Mouse (Mus musculus): ENCODE data around the gene Rnf39. TPM values are rescaled to one million over a fixed set of nuclear protein-coding genes. Genes with fewer than 3 reads are reported as not detected.

Gene Rnf39
- total and polyA plus RNA-seq, 2 experiments from 2014 or later, result 0.16 to 8.0 TPM

DNA sequence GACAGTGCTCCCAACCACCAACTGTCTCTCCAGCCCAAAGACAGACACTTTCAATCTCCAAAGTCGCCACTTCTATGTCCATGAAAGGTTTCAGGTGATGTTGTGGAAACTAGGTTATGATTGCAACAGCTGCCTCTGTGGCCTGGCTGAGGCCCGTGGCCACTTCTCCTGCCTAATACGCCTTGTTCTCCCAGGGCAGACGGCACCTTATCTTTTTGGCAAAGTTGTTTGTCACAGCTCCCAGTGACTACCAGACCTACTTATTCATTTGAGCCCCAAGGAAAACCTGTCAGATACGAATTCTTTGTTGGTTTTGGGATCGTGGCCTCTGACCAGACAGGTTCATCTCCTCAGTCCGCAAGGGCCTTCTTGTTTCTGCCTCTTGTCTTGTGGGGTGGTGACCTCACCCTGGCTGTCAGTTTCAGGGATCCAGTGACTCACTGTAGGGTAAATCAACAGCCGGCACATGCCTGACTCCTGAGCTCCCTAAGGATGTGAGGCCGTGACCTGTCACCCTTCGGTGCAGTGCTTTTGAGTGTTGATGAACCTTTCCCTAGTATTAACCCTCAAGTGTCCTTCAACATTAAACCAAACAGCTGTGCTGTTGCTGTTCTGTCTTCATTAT is 15.1 kb upstream of the Rnf39 start:
- Histone ChIP-seq H3K4me3 (ENCODE audit: low read depth, low read length) (no peak overlapping the region), H3K36me3 (replicated peaks; ENCODE audit: control insufficient read depth, insufficient read depth, low read length) (no peaks in the 10 kb centered on the region), H3K4me1 (ENCODE audit: control insufficient read depth, insufficient read depth) (0 out of 2 replicates have a peak, but pooled peaks cover 13% of the 10 kb centered on the region), H3K9me3 (replicated peaks; ENCODE audit: control insufficient read depth, low read length) (no peaks in the 10 kb centered on the region), H3K9ac (replicated peaks; ENCODE audit: low read depth, low read length) (no peak overlapping the region), H3K27me3 (ENCODE audit: control insufficient read depth, insufficient read depth, low read length) (no peaks in the 10 kb centered on the region), H3K4me2 (ENCODE audit: low read depth, low read length) (no peak overlapping the region), H3K27ac (ENCODE audit: low read depth) (no peak overlapping the region)
- TF ChIP-seq CTCF (IDR thresholded peaks at IDR 0.05; ENCODE audit: low read depth), result no peak
- TF ChIP-seq EP300 (IDR thresholded peaks at IDR 0.05; ENCODE audit: low read depth), result no peak
- DNase-seq (ENCODE audit: low spot score), result no peak
- WGBS, result 24% methylated on average over 10 of the region's 10 CpGs
- ATAC-seq (ENCODE audit: insufficient read depth, low read depth), result no peak

DNA sequence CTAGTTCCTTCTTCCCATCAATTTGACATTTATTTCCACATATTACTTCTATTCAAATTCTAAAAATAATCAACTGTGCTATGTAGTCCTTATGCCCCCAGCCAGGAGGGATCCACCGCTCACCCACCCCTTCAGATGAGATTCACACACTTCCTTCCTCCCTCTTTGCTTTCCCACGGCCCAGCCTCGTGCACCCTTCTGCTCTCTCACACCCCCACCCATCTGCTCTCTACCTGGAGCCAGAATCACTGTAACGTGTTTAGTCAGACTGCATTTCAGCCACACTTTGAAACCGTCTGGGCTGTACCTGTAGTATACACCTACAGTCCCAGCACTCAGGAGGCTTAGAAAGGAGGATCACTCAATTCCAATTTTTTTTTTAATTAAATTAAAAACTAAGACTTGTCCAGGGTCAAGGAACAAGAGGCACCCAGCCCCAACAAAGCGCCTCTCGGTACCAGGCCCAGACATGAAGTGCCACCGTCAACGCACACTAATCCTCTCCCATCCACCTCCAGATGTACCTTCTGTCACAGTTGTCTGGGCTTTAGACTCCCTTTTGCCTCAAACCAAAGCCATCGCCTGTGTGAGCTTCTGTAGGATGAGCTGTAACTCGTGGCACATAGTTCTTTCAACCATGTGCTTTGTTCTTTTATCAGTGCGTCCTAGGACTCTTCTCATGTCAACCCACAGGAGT is 13.3 kb upstream of the Rnf39 start:
- H3K9me3 ChIP-seq (replicated peaks; ENCODE audit: control insufficient read depth, low read length), result no peaks in the 10 kb centered on the region
- 61% methylated on average over 12 of the region's 12 CpGs for WGBS
- no peak for TF ChIP-seq CTCF (IDR thresholded peaks at IDR 0.05; ENCODE audit: low read depth)
- H3K4me1 ChIP-seq (ENCODE audit: control insufficient read depth, insufficient read depth), result 0 out of 2 replicates have a peak, but pooled peaks cover 13% of the 10 kb centered on the region
- H3K27me3 ChIP-seq (ENCODE audit: control insufficient read depth, insufficient read depth, low read length), result no peaks in the 10 kb centered on the region
- H3K4me3 ChIP-seq (ENCODE audit: low read depth, low read length), result no peak overlapping the region
- no peak overlapping the region for H3K4me2 ChIP-seq (ENCODE audit: low read depth, low read length)
- H3K36me3 ChIP-seq (replicated peaks; ENCODE audit: control insufficient read depth, insufficient read depth, low read length), result no peaks in the 10 kb centered on the region
- no peak overlapping the region for H3K9ac ChIP-seq (replicated peaks; ENCODE audit: low read depth, low read length)
- ATAC-seq (ENCODE audit: insufficient read depth, low read depth), result no peak
- DNase-seq (ENCODE audit: low spot score), result no peak
- H3K27ac ChIP-seq (ENCODE audit: low read depth), result peak overlapping the region; percentile 34

DNA sequence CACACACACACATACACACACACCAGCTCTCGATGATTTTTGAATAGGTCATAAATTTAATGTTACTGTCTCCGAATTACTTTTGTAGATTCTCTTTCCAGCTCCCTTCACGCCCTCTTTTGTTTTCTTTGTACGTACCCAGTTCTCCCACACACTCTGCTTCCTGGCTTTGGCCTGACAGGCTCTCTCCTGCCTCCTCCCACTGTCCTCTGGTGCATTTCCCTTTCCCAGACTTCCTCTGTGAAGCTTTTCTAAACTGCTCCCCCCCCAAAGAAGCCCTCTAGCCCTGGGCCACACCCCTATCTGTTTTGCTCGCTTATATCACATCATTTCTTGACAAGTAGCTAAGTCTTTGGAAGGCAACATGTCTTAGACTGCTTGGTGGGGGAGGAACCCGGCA is 12.5 kb upstream of the Rnf39 start:
- Histone ChIP-seq H3K9me3 (replicated peaks; ENCODE audit: control insufficient read depth, low read length) (no peaks in the 10 kb centered on the region), H3K4me1 (ENCODE audit: control insufficient read depth, insufficient read depth) (0 out of 2 replicates have a peak, but pooled peaks cover 13% of the 10 kb centered on the region), H3K27me3 (ENCODE audit: control insufficient read depth, insufficient read depth, low read length) (no peaks in the 10 kb centered on the region), H3K9ac (replicated peaks; ENCODE audit: low read depth, low read length) (no peak overlapping the region), H3K4me3 (ENCODE audit: low read depth, low read length) (no peak overlapping the region), H3K36me3 (replicated peaks; ENCODE audit: control insufficient read depth, insufficient read depth, low read length) (no peaks in the 10 kb centered on the region), H3K4me2 (ENCODE audit: low read depth, low read length) (no peak overlapping the region), H3K27ac (ENCODE audit: low read depth) (peak overlapping the region; percentile 34)
- TF ChIP-seq EP300 (IDR thresholded peaks at IDR 0.05; ENCODE audit: low read depth), result no peak
- TF ChIP-seq CTCF (IDR thresholded peaks at IDR 0.05; ENCODE audit: low read depth), result no peak
- WGBS, result 56% methylated on average over 6 of the region's 6 CpGs
- ATAC-seq (ENCODE audit: insufficient read depth, low read depth), result peak; percentile 55
- peak; percentile 38 for DNase-seq (ENCODE audit: low spot score)

DNA sequence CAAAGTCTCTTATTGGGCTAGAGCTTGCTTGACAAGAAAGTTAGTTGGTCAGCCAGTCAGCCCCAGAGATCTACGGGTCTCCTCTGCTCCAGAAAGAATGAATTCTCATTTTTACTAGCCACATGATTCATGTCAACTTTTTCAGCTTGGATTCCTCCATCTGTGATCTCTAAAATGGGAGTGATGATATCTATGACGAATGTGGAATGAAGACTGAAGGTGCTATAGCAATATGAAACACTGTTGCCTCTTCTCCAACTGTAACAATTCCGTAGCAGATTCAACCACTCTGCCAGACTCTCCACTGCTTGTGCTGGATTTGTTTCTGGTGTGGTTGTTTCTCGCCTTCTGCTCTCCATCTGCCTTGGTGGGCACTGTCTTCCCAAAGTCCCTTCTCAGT is 11.6 kb upstream of the Rnf39 start:
- no peak for TF ChIP-seq CTCF (IDR thresholded peaks at IDR 0.05; ENCODE audit: low read depth)
- no peak for TF ChIP-seq EP300 (IDR thresholded peaks at IDR 0.05; ENCODE audit: low read depth)
- H3K27me3 ChIP-seq (ENCODE audit: control insufficient read depth, insufficient read depth, low read length), result 0 out of 2 replicates have a peak, but pooled peaks cover 4% of the 10 kb centered on the region
- no peak for ATAC-seq (ENCODE audit: insufficient read depth, low read depth)
- 0 out of 2 replicates have a peak, but pooled peaks cover 13% of the 10 kb centered on the region for H3K4me1 ChIP-seq (ENCODE audit: control insufficient read depth, insufficient read depth)
- no peak overlapping the region for H3K4me3 ChIP-seq (ENCODE audit: low read depth, low read length)
- H3K27ac ChIP-seq (ENCODE audit: low read depth), result no peak overlapping the region
- H3K9me3 ChIP-seq (replicated peaks; ENCODE audit: control insufficient read depth, low read length), result no peaks in the 10 kb centered on the region
- DNase-seq (ENCODE audit: low spot score), result no peak
- no peaks in the 10 kb centered on the region for H3K36me3 ChIP-seq (replicated peaks; ENCODE audit: control insufficient read depth, insufficient read depth, low read length)
- H3K9ac ChIP-seq (replicated peaks; ENCODE audit: low read depth, low read length), result no peak overlapping the region
- H3K4me2 ChIP-seq (ENCODE audit: low read depth, low read length), result no peak overlapping the region
- WGBS, result 77% methylated on average over 4 of the region's 4 CpGs

DNA sequence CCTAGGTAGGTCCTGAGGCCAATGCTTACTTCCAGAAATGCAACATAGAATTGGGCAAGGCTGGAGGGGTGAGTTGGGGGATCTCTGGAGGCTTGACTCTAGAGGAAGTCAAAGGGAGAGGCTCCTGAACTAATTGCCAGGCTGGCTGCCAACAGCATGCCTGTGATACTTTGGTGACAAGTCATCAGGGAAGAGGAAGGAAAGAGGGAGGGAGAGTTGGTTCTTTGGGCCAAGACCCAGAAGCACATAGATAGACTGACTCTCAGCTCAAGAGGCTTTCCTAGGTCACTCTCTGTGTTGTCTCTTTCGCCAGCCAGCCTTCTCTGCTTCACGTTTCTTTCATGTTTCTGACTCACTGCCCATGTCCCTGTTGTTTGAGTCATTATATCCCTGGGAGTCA is 10.9 kb upstream of the Rnf39 start:
- Histone ChIP-seq H3K27ac (ENCODE audit: low read depth) (no peak overlapping the region), H3K4me1 (ENCODE audit: control insufficient read depth, insufficient read depth) (0 out of 2 replicates have a peak, but pooled peaks cover 13% of the 10 kb centered on the region), H3K9me3 (replicated peaks; ENCODE audit: control insufficient read depth, low read length) (no peaks in the 10 kb centered on the region), H3K4me3 (ENCODE audit: low read depth, low read length) (no peak overlapping the region), H3K36me3 (replicated peaks; ENCODE audit: control insufficient read depth, insufficient read depth, low read length) (no peaks in the 10 kb centered on the region), H3K27me3 (ENCODE audit: control insufficient read depth, insufficient read depth, low read length) (0 out of 2 replicates have a peak, but pooled peaks cover 7% of the 10 kb centered on the region), H3K4me2 (ENCODE audit: low read depth, low read length) (no peak overlapping the region), H3K9ac (replicated peaks; ENCODE audit: low read depth, low read length) (no peak overlapping the region)
- ATAC-seq (ENCODE audit: insufficient read depth, low read depth) (peak; percentile 72), DNase-seq (ENCODE audit: low spot score) (peak; percentile 65)
- 9% methylated on average over 2 of the region's 2 CpGs for WGBS
- TF ChIP-seq EP300 (IDR thresholded peaks at IDR 0.05; ENCODE audit: low read depth), result 0 out of 2 replicates have a peak, but pooled peaks have one; percentile 22
- TF ChIP-seq CTCF (IDR thresholded peaks at IDR 0.05; ENCODE audit: low read depth), result no peak

Data from heart, postnatal 0 days (tissue).